In the genomic region with DNA sequence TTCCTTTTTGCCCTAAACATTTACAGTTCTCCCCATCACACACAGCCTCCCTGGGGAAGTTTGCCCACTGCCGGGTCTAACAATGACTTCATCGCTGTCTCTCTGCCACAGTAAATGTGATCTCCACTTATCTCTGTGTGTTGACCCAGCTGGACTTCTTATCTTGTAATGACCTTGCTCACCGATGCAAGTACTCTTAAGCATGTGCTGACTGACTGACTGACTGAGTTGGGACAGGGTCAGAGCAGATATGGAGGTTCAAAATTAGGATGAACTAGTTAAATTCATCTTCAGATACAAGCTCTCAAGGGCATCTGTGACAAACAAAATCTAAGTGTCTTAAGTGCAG, we compare ENCODE assay signal across 23 mouse cellular contexts.
"Had no signal": no experiment of that assay in that cellular context is flagged by ENCODE, and none has a peak within 500 bp of the region (broad histone marks: within the 10 kb centered on the region; RNA-seq: fewer than 3 reads in every experiment).

No protein-coding gene starts in this region.

- H3K4me3 ChIP-seq: limb, embryonic 13.5 days; liver, embryonic 12.5 days; liver, embryonic 15.5 days; lung, embryonic 15.5 days; megakaryocyte, embryonic 14.5 days; midbrain, embryonic 12.5 days; midbrain, embryonic 15.5 days; neural tube, embryonic 12.5 days; neural tube, embryonic 15.5 days; stomach, embryonic 15.5 days had no signal

- H3K36me3 ChIP-seq: limb, embryonic 13.5 days; liver, embryonic 12.5 days; liver, embryonic 15.5 days; lung, embryonic 15.5 days; midbrain, embryonic 12.5 days; midbrain, embryonic 15.5 days; neural tube, embryonic 12.5 days; neural tube, embryonic 15.5 days; stomach, embryonic 15.5 days had no signal

- H3K27ac ChIP-seq: limb, embryonic 13.5 days; liver, embryonic 12.5 days; liver, embryonic 15.5 days; lung, embryonic 15.5 days; midbrain, embryonic 15.5 days; neural tube, embryonic 12.5 days; neural tube, embryonic 15.5 days; stomach, embryonic 15.5 days had no signal

- ATAC-seq: liver, embryonic 12.5 days; midbrain, embryonic 15.5 days had no signal

- H3K4me1 ChIP-seq: liver, embryonic 12.5 days; liver, embryonic 15.5 days; lung, embryonic 15.5 days; megakaryocyte, embryonic 14.5 days had no signal

- H3K9me3 ChIP-seq: liver, embryonic 12.5 days; liver, embryonic 15.5 days; lung, embryonic 15.5 days; midbrain, embryonic 12.5 days; midbrain, embryonic 15.5 days; neural tube, embryonic 15.5 days; stomach, embryonic 15.5 days had no signal

- DNase-seq: kidney, adult 2 months; kidney, postnatal 10 days; kidney, postnatal 36 days; left cerebral cortex, postnatal 4 days; liver; lung, adult 18-20 months; lung, postnatal 10 days; lung, postnatal 36 days; right cerebral cortex, adult 18-20 months; right cerebral cortex, postnatal 14 days; right cerebral cortex, postnatal 4 days; spleen, adult 18-20 months; thymus, postnatal 25 days had no signal

- H3K27me3 ChIP-seq: liver, embryonic 12.5 days; liver, embryonic 15.5 days; lung, embryonic 15.5 days; megakaryocyte, embryonic 14.5 days; midbrain, embryonic 15.5 days; neural tube, embryonic 12.5 days; stomach, embryonic 15.5 days had no signal

- H3K4me2 ChIP-seq: limb, embryonic 13.5 days; liver, embryonic 12.5 days; liver, embryonic 15.5 days; lung, embryonic 15.5 days; midbrain, embryonic 12.5 days; midbrain, embryonic 15.5 days; neural tube, embryonic 12.5 days; neural tube, embryonic 15.5 days; stomach, embryonic 15.5 days had no signal

- H3K9ac ChIP-seq: limb, embryonic 13.5 days; liver, embryonic 12.5 days; liver, embryonic 15.5 days; lung, embryonic 15.5 days; midbrain, embryonic 12.5 days; midbrain, embryonic 15.5 days; neural tube, embryonic 12.5 days; neural tube, embryonic 15.5 days; stomach, embryonic 15.5 days had no signal
